In the genomic region with DNA sequence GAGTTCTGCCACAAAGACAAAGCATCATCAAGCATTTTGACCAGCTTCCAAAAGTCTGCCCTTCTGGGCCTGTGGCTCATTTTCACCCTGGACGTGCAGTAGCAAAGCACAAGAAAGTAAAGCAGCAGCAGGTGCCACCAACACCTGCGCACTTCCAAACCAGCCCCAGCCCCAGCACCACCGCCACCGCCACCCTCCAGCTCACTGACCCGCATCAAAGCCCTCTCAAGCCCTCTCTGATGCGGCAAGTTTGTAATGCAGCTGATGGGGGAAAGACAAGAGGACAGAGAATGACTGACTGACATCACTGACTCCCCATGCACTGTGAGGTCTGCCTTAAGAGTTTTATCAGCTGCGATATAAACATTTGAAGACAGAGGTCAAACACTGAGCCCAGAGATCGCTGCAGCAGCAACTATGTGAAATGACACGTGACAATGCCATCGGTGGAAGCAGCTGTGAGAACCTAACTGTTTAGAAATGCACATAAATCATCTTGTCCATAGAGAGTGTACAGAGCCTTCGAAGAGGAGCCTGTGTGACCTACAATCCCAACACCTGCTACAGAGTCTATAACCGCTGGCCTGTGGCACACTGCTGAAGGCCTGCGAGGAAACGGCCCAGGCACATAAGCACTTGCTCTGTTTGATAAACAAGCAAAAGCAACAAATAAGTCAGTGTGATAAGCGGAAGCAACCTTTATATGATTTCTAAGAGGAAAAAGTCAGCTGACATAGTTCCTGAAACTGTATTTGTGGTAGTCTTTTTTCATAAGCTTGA, we compare ENCODE assay signal across 11 mouse cellular contexts. TPM values are rescaled to one million over a fixed set of nuclear protein-coding genes. Genes with fewer than 3 reads are reported as not detected.
DNase-seq lines count a peak whose midpoint lies in the region; ATAC-seq and TF ChIP-seq lines count a peak whose summit lies in the region.
"Had no signal": no experiment of that assay in that cellular context is flagged by ENCODE, and none has a peak within 500 bp of the region (broad histone marks: within the 10 kb centered on the region; RNA-seq: fewer than 3 reads in every experiment).

No protein-coding gene starts in this region.

- no peaks in the 10 kb centered on the region for H3K9me3 ChIP-seq in lung, embryonic 16.5 days (ENCODE audit: control insufficient read depth, low read length)
- no peaks in the 10 kb centered on the region for H3K9me3 ChIP-seq in hindbrain, embryonic 12.5 days (replicated peaks)
- H3K9me3 ChIP-seq in lung, postnatal 0 days (ENCODE audit: low read length): no peaks in the 10 kb centered on the region
- H3K9me3 ChIP-seq: embryonic facial prominence, embryonic 12.5 days had no signal

- no peaks in the 10 kb centered on the region for H3K36me3 ChIP-seq in lung, embryonic 16.5 days (ENCODE audit: control insufficient read depth, insufficient read depth, low read length)
- H3K36me3 ChIP-seq in hindbrain, embryonic 12.5 days: no peaks in the 10 kb centered on the region
- H3K36me3 ChIP-seq in lung, postnatal 0 days (ENCODE audit: insufficient read depth, low read length): no peaks in the 10 kb centered on the region
- H3K36me3 ChIP-seq: embryonic facial prominence, embryonic 12.5 days had no signal

- no peak for TF ChIP-seq CTCF in lung, postnatal 0 days (IDR thresholded peaks at IDR 0.05)

- H3K4me2 ChIP-seq in lung, embryonic 16.5 days (ENCODE audit: low read depth, low read length): no peak overlapping the region
- no peak overlapping the region for H3K4me2 ChIP-seq in hindbrain, embryonic 12.5 days (replicated peaks)
- H3K4me2 ChIP-seq in lung, postnatal 0 days (replicated peaks; ENCODE audit: low read depth, low read length): no peak overlapping the region
- H3K4me2 ChIP-seq: embryonic facial prominence, embryonic 12.5 days had no signal

- H3K9ac ChIP-seq in lung, embryonic 16.5 days (ENCODE audit: low read length): no peak overlapping the region
- 0 out of 2 replicates have a peak overlapping the region, but pooled peaks have one; percentile 1 for H3K9ac ChIP-seq in hindbrain, embryonic 12.5 days
- no peak overlapping the region for H3K9ac ChIP-seq in lung, postnatal 0 days (replicated peaks; ENCODE audit: low read depth)
- H3K9ac ChIP-seq: embryonic facial prominence, embryonic 12.5 days had no signal

- no peaks in the 10 kb centered on the region for H3K27me3 ChIP-seq in lung, embryonic 16.5 days (ENCODE audit: control insufficient read depth, insufficient read depth, low read depth, low read length)
- H3K27me3 ChIP-seq in hindbrain, embryonic 12.5 days: no peaks in the 10 kb centered on the region
- H3K27me3 ChIP-seq in lung, postnatal 0 days (replicated peaks; ENCODE audit: insufficient read depth, low read length): no peaks in the 10 kb centered on the region
- H3K27me3 ChIP-seq: embryonic facial prominence, embryonic 12.5 days had no signal

- DNase-seq in lung, adult 18-20 months: no peak
- peak; percentile 49 for DNase-seq in mesoderm, embryonic 11.5 days (ENCODE audit: low read depth, low spot score)
- DNase-seq in thymus, postnatal 14 days: peak; percentile 78
- DNase-seq in right cerebral cortex, postnatal 25 days: no peak
- DNase-seq in lung, postnatal 0 days (ENCODE audit: low spot score): no peak
- DNase-seq in testis, postnatal 10 days (ENCODE audit: low spot score): no peak
- DNase-seq: kidney, postnatal 25 days had no signal

- peaks cover 36% of the 10 kb centered on the region for H3K4me1 ChIP-seq in lung, embryonic 16.5 days (replicated peaks; ENCODE audit: control insufficient read depth, insufficient read depth, low read length)
- H3K4me1 ChIP-seq in hindbrain, embryonic 12.5 days: peaks cover 28% of the 10 kb centered on the region
- H3K4me1 ChIP-seq in lung, postnatal 0 days (ENCODE audit: insufficient read depth, low read depth, low read length): peaks cover 28% of the 10 kb centered on the region; the same call in 1 of the 2 replicates

- H3K27ac ChIP-seq in lung, embryonic 16.5 days (ENCODE audit: low read length): no peak overlapping the region
- H3K27ac ChIP-seq in hindbrain, embryonic 12.5 days: no peak overlapping the region
- H3K27ac ChIP-seq in lung, postnatal 0 days (ENCODE audit: low read length): no peak overlapping the region
- H3K27ac ChIP-seq: embryonic facial prominence, embryonic 12.5 days had no signal

- no peak for TF ChIP-seq EP300 in lung, postnatal 0 days (IDR thresholded peaks at IDR 0.05)

- peak; percentile 40; the same call in 1 of the 2 replicates for ATAC-seq in lung, embryonic 16.5 days (ENCODE audit: low read depth)
- peak; percentile 69 for ATAC-seq in hindbrain, embryonic 12.5 days (ENCODE audit: low FRiP score)
- no peak for ATAC-seq in lung, postnatal 0 days

- WGBS in lung, embryonic 16.5 days: 33% methylated on average over 15 of the region's 15 CpGs
- 57% methylated on average over 15 of the region's 15 CpGs for WGBS in hindbrain, embryonic 12.5 days
- WGBS in lung, postnatal 0 days: 40% methylated on average over 15 of the region's 15 CpGs

- H3K4me3 ChIP-seq in lung, embryonic 16.5 days (ENCODE audit: low read length): no peak overlapping the region
- H3K4me3 ChIP-seq in hindbrain, embryonic 12.5 days: no peak overlapping the region
- no peak overlapping the region for H3K4me3 ChIP-seq in lung, postnatal 0 days (ENCODE audit: low read depth, low read length)
- H3K4me3 ChIP-seq: embryonic facial prominence, embryonic 12.5 days; myocyte had no signal

RNA-seq across cellular contexts. Expression of gene Tmem131, which starts 21.7 kb away (rescaled TPM):
- 11.0 and 11.1 TPM in 2 replicates for polyA plus RNA-seq in lung, embryonic 16.5 days (2015; fragmentation: Nextera tagmentation; extraction: Ambion mirVana)
- polyA plus RNA-seq in hindbrain, embryonic 12.5 days (2016; fragmentation: Nextera tagmentation; extraction: Ambion mirVana): 18.2 and 21.1 TPM in 2 replicates
- polyA plus RNA-seq in lung, postnatal 0 days (2015; fragmentation: Nextera tagmentation; extraction: Ambion mirVana): 5.9 and 6.0 TPM in 2 replicates

Comparison
In these comparisons a context has a peak if more than half of its experiments do, and no peak if none do; other contexts are left out.
1. DNase-seq: peak in mesoderm, embryonic 11.5 days (single experiment) and thymus, postnatal 14 days (single experiment); none in lung, adult 18-20 months (0 of 2), right cerebral cortex, postnatal 25 days (single experiment), lung, postnatal 0 days (single experiment) and testis, postnatal 10 days (single experiment).